Mouse (Mus musculus) left cerebral cortex, postnatal 10 days (tissue): Measurements from ENCODE around the gene Tkfc. TPM values are rescaled to one million over a fixed set of nuclear protein-coding genes. Genes with fewer than 3 reads are reported as not detected.

Experiments used
- DNase-seq, 2 experiments: peaks; one replicate each; pipeline ENCODE4 v3.0.0; 2021 to 2022; ENCODE audit warnings: low spot score in 2 of 2, mixed read lengths in 1 of 2; ENCODE audit errors: extremely low spot score in 1 of 2
- intact Hi-C: fragments of 180-260 bp; cut with DNase I; formaldehyde crosslinking; loops from one replicate; pipeline ENCODE4 v1.15.1; 2025
- total RNA-seq, 2 experiments: library from RNA; stranded (reverse); gene quantifications; 2 replicates each; pipeline ENCODE4 v1.2.3; 2021

Gene Tkfc
- total RNA-seq, 2 experiments from 2014 or later: 26.1 to 32.0 TPM

DNA sequence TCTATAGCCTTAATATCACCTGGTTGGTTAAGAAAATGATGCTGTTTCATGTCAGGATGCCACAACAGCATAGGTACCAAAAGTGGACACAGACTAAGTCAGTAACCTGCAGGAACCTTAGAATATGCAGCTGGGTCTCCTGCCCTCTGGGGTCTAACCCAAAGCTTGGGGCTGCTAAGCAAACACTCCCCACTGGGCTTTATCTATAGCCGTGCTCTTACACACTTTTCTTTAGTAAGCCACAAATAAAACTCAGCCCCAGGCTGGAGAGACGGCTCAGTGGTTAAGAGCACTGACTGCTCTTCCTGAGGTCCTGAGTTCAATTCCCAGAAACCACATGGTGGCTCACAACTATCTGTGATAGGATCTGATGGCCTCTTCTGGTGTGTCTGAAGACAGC, 48.5 kb downstream of the Tkfc start:
- intact Hi-C loops: loop anchor here (5.0 kb wide), 1 partner anchor 50 kb away; the partner anchor contains the start of genes Ddb1 and Tkfc
- DNase-seq: no peak

- intact Hi-C loops: loop anchor here (5.0 kb wide), 1 partner anchor 51 kb away; the partner anchor contains the start of genes Ddb1 and Tkfc
- peak; percentile 74 to 91 for DNase-seq
Observed at GRCm38 (mm10) chr19:10555624-10556510, 49.6 kb downstream of the Tkfc start, which contains the start of gene Tmem216. Tmem216 (minus strand) TSS chr19:10556238.

- no peak for DNase-seq
Observed at GRCm38 (mm10) chr19:10539454-10539853, 66.0 kb downstream of the Tkfc start.

More at GRCm38 (mm10) chr19:10539454-10539853, 66.0 kb downstream of the Tkfc start:
- intact Hi-C loops: loop anchor here (5.0 kb wide), 1 partner anchor 83 kb away; no protein-coding TSS in a partner anchor

Other genes starting within 250 kb of the Tkfc start
- gene Syt7, start 216.6 kb downstream of the Tkfc start, total RNA-seq: 100 to 1,000 TPM; 240 to 248 TPM
- gene Lrrc10b, start 148.2 kb downstream of the Tkfc start, total RNA-seq: 10 to 100 TPM in 1 of 2 experiments, 1 to 10 TPM in 1; 8.7 to 13.3 TPM
- gene Ppp1r32, start 122.7 kb downstream of the Tkfc start, total RNA-seq: 1 to 10 TPM in 1 of 2 experiments, under 1 TPM in 1; 0.83 to 2.0 TPM
- 10 to 100 TPM; 70.4 to 75.8 TPM for gene Cpsf7, start 80.4 kb downstream of the Tkfc start, total RNA-seq
- 10 to 100 TPM; 54.9 to 55.0 TPM for gene Sdhaf2, start 79.5 kb downstream of the Tkfc start, total RNA-seq
- 10 to 100 TPM; 11.4 to 12.3 TPM for gene Tmem216, start 49.4 kb downstream of the Tkfc start, total RNA-seq
- gene Cyb561a3, start 28.5 kb downstream of the Tkfc start, total RNA-seq: 10 to 100 TPM; 12.1 to 13.3 TPM
- gene Tmem138, start 28.3 kb downstream of the Tkfc start, total RNA-seq: 10 to 100 TPM; 12.4 to 15.2 TPM
- 100 to 1,000 TPM; 207 to 211 TPM for gene Ddb1, start 327 bp downstream of the Tkfc start, total RNA-seq
- gene Vwce, start 28.6 kb upstream of the Tkfc start, total RNA-seq: 1 to 10 TPM in 1 of 2 experiments, under 1 TPM in 1; 0.81 to 1.2 TPM
- gene Pga5, start 72.4 kb upstream of the Tkfc start, total RNA-seq: not detected
- 10 to 100 TPM; 25.2 to 27.6 TPM for gene Vps37c, start 83.1 kb upstream of the Tkfc start, total RNA-seq
- under 1 TPM in 1 of 2 experiments, not detected in 1; 0.30 TPM for gene Cd5, start 133.3 kb upstream of the Tkfc start, total RNA-seq
- gene Cd6, start 224.4 kb upstream of the Tkfc start, total RNA-seq: under 1 TPM; 0.19 to 0.20 TPM
- gene Slc15a3, start 234.1 kb upstream of the Tkfc start, total RNA-seq: 1 to 10 TPM; 1.1 to 1.6 TPM